8 mouse cellular contexts compared by ENCODE assay signal in the genomic region with DNA sequence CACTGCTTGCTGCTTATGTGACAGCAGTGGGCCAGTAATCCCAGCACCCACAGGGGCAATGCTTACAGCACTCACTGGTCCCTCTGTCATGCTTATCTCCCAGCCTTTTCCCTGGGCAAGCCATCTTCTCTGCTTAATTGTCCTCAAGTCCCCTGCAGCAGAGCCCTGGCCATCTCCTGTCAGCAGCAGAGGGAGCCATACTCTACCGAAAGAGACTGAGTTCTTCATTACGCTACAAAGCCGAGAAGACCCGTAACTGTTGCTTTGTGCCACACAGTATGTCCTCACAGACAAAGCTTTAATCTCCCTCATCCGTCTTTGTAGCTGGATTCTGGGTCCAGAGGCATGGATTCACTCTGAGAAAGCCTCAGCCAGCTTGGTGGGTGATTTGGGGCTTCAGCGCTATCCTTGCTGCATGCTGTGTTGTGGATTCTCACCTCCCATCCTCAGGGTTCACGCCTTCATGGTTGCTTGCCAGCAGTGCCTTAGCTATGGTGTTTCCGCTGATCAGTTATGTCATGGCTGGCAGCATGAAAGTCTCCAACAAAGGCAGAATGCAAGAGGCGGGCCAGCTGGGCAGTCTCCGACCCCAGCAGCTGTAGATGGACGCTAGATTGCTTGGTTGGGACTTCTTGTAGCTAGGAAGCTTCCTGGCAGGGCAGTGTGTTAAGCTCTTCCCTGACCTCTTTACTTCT. TPM values are rescaled to one million over a fixed set of nuclear protein-coding genes. Genes with fewer than 3 reads are reported as not detected.
DNase-seq lines count a peak whose midpoint lies in the region; ATAC-seq lines count a peak whose summit lies in the region.

No protein-coding gene starts in this region.

- DNase-seq in cerebellum, postnatal 25 days: peak; percentile 25 to 29
- DNase-seq in cerebellum, adult 11-12 months: no peak
- peak; percentile 72 for DNase-seq in lung, postnatal 10 days
- DNase-seq in lung, postnatal 25 days (ENCODE audit: low spot score): no peak
- peak; percentile 47 to 59 for DNase-seq in layer of hippocampus, adult 8-10 months (ENCODE audit: low spot score in 2 of 2)
- DNase-seq in right cerebral cortex, postnatal 10 days (ENCODE audit: low spot score in 2 of 2): peak; percentile 76 to 77
- no peak for DNase-seq in kidney, postnatal 36 days

- ATAC-seq in megakaryocyte progenitor cell, adult 5-6 weeks (replicated peaks; ENCODE audit: poor library complexity): no peak

RNA-seq across cellular contexts. Expression of gene Pdcd5, which starts 3.5 kb away (rescaled TPM):
- 10 to 100 TPM; 53.4 to 59.6 (median 54.9) TPM for total RNA-seq in layer of hippocampus, adult 8-10 months (2022)
- total RNA-seq in megakaryocyte progenitor cell, adult 5-6 weeks (2015): 133 and 147 TPM in 2 replicates
- total RNA-seq in megakaryocyte progenitor cell, adult 5-6 weeks (2017): 68.4 and 77.5 TPM in 2 replicates

Comparison
In these comparisons a context has a peak if more than half of its experiments do, and no peak if none do; other contexts are left out.
1. DNase-seq: peak in cerebellum, postnatal 25 days (2 of 2), lung, postnatal 10 days (single experiment), layer of hippocampus, adult 8-10 months (2 of 2) and right cerebral cortex, postnatal 10 days (2 of 2); none in cerebellum, adult 11-12 months (single experiment), lung, postnatal 25 days (single experiment) and kidney, postnatal 36 days (0 of 2).